Comparison of ENCODE assay signal across 22 mouse cellular contexts in genomic region chr12:112880661-112881060, GRCm38 (mm10). TPM values are rescaled to one million over a fixed set of nuclear protein-coding genes. Genes with fewer than 3 reads are reported as not detected.
DNase-seq lines count a peak whose midpoint lies in the region; ATAC-seq and TF ChIP-seq lines count a peak whose summit lies in the region.
"Had no signal": no experiment of that assay in that cellular context is flagged by ENCODE, and none has a peak within 500 bp of the region (broad histone marks: within the 10 kb centered on the region; RNA-seq: fewer than 3 reads in every experiment).

No protein-coding gene starts in this region.

- H3K27me3 ChIP-seq in MEL (ENCODE audit: control insufficient read depth in 1 of 2, insufficient read depth in 2 of 2, low read length in 2 of 2), result peaks cover 5 to 8% of the 10 kb centered on the region in 2 experiments
- H3K27me3 ChIP-seq in embryonic facial prominence, embryonic 10.5 days (replicated peaks; ENCODE audit: low read depth, poor library complexity, severe bottlenecking), result peaks cover 56% of the 10 kb centered on the region
- no peaks in the 10 kb centered on the region for H3K27me3 ChIP-seq in stomach, postnatal 0 days (ENCODE audit: control insufficient read depth, insufficient read depth, low read length)
- H3K27me3 ChIP-seq in heart, embryonic 12.5 days (replicated peaks), result peaks cover 64% of the 10 kb centered on the region

- 73% methylated on average over 4 of the region's 4 CpGs for WGBS in embryonic facial prominence, embryonic 10.5 days
- 68% methylated on average over 4 of the region's 4 CpGs for WGBS in stomach, postnatal 0 days
- WGBS in heart, embryonic 12.5 days, result 67% methylated on average over 4 of the region's 4 CpGs

- no peaks in the 10 kb centered on the region for H3K79me2 ChIP-seq in MEL (ENCODE audit: control insufficient read depth, insufficient read depth, low read length, poor library complexity)

- no peaks in the 10 kb centered on the region for H3K9me3 ChIP-seq in MEL (replicated peaks; ENCODE audit: insufficient read depth, low read length)
- no peaks in the 10 kb centered on the region for H3K9me3 ChIP-seq in embryonic facial prominence, embryonic 10.5 days
- no peaks in the 10 kb centered on the region for H3K9me3 ChIP-seq in stomach, postnatal 0 days (ENCODE audit: control insufficient read depth, low read length)
- no peaks in the 10 kb centered on the region for H3K9me3 ChIP-seq in heart, embryonic 12.5 days (replicated peaks)
- H3K9me3 ChIP-seq: embryonic facial prominence, embryonic 12.5 days; embryonic facial prominence, embryonic 15.5 days; heart, embryonic 13.5 days; hindbrain, embryonic 12.5 days; hindbrain, embryonic 15.5 days had no signal

- no peak for TF ChIP-seq RAD21 in MEL (IDR thresholded peaks at IDR 0.05; ENCODE audit: low read depth, low read length)

- TF ChIP-seq POLR2A in MEL (IDR thresholded peaks at IDR 0.05; ENCODE audit: control insufficient read depth in 1 of 2, insufficient read depth in 1 of 2, low read depth in 1 of 2, low read length in 2 of 2, poor library complexity in 1 of 2), result no peak

- H3K4me2 ChIP-seq in stomach, postnatal 0 days (replicated peaks; ENCODE audit: low read depth), result no peak overlapping the region
- H3K4me2 ChIP-seq in heart, embryonic 12.5 days, result no peak overlapping the region
- H3K4me2 ChIP-seq: embryonic facial prominence, embryonic 12.5 days; embryonic facial prominence, embryonic 15.5 days; heart, embryonic 13.5 days; hindbrain, embryonic 12.5 days; hindbrain, embryonic 15.5 days had no signal

- no peaks in the 10 kb centered on the region for H3K36me3 ChIP-seq in MEL (ENCODE audit: control insufficient read depth in 1 of 2, insufficient read depth in 2 of 2, low read length in 2 of 2)
- H3K36me3 ChIP-seq in embryonic facial prominence, embryonic 10.5 days (replicated peaks), result no peaks in the 10 kb centered on the region
- no peaks in the 10 kb centered on the region for H3K36me3 ChIP-seq in stomach, postnatal 0 days (ENCODE audit: control insufficient read depth, insufficient read depth, low read length)
- no peaks in the 10 kb centered on the region for H3K36me3 ChIP-seq in heart, embryonic 12.5 days
- H3K36me3 ChIP-seq: embryonic facial prominence, embryonic 12.5 days; embryonic facial prominence, embryonic 15.5 days; heart, embryonic 13.5 days; hindbrain, embryonic 12.5 days; hindbrain, embryonic 15.5 days had no signal

- H3K27ac ChIP-seq in layer of hippocampus, adult 2 months, result no peak overlapping the region
- H3K27ac ChIP-seq in MEL (ENCODE audit: control insufficient read depth, low read depth, low read length), result no peak overlapping the region
- H3K27ac ChIP-seq in embryonic facial prominence, embryonic 10.5 days (replicated peaks), result peak overlapping the region; percentile 36; the same call in 1 of the 2 replicates
- 0 out of 2 replicates have a peak overlapping the region, but pooled peaks have one; percentile 24 for H3K27ac ChIP-seq in stomach, postnatal 0 days (replicated peaks)
- no peak overlapping the region for H3K27ac ChIP-seq in heart, embryonic 12.5 days (ENCODE audit: poor library complexity, severe bottlenecking)
- H3K27ac ChIP-seq: embryonic facial prominence, embryonic 12.5 days; embryonic facial prominence, embryonic 15.5 days; heart, embryonic 13.5 days; hindbrain, embryonic 12.5 days; hindbrain, embryonic 15.5 days had no signal

- no peak overlapping the region for H3K9ac ChIP-seq in MEL (ENCODE audit: control insufficient read depth, low read depth, low read length, poor library complexity, severe bottlenecking)
- no peak overlapping the region for H3K9ac ChIP-seq in stomach, postnatal 0 days (ENCODE audit: low read length)
- H3K9ac ChIP-seq in heart, embryonic 12.5 days, result no peak overlapping the region
- H3K9ac ChIP-seq: embryonic facial prominence, embryonic 12.5 days; embryonic facial prominence, embryonic 15.5 days; forebrain, postnatal 0 days; heart, embryonic 13.5 days; hindbrain, embryonic 12.5 days; hindbrain, embryonic 15.5 days had no signal

- no peak for TF ChIP-seq CTCF in layer of hippocampus, adult 2 months (conservative IDR thresholded peaks at IDR 0.05)
- no peak for TF ChIP-seq CTCF in MEL (IDR thresholded peaks at IDR 0.05 in 2 of 3, conservative IDR thresholded peaks at IDR 0.05 in 1 of 3; ENCODE audit: control insufficient read depth in 1 of 3, insufficient read depth in 1 of 3, low read depth in 2 of 3, low read length in 3 of 3, poor library complexity in 1 of 3, severe bottlenecking in 1 of 3)
- TF ChIP-seq CTCF in stomach, postnatal 0 days (IDR thresholded peaks at IDR 0.05; ENCODE audit: low read depth), result no peak

- no peak for TF ChIP-seq EP300 in MEL (IDR thresholded peaks at IDR 0.05; ENCODE audit: low read depth in 1 of 2, low read length in 2 of 2)
- TF ChIP-seq EP300 in stomach, postnatal 0 days (optimal IDR thresholded peaks at IDR 0.05), result no peak

- peaks cover 0 to 10% of the 10 kb centered on the region in 2 experiments; a peak in 2 of 4 replicates for H3K4me1 ChIP-seq in MEL (ENCODE audit: control insufficient read depth in 1 of 2, insufficient read depth in 2 of 2, low read length in 2 of 2)
- H3K4me1 ChIP-seq in embryonic facial prominence, embryonic 10.5 days, result peaks cover 34% of the 10 kb centered on the region
- peaks cover 6% of the 10 kb centered on the region for H3K4me1 ChIP-seq in stomach, postnatal 0 days (replicated peaks; ENCODE audit: control insufficient read depth, insufficient read depth)
- H3K4me1 ChIP-seq in heart, embryonic 12.5 days (replicated peaks), result peaks cover 24% of the 10 kb centered on the region

- no peak for ATAC-seq in stomach, postnatal 0 days (ENCODE audit: low FRiP score, low TSS enrichment)
- no peak for ATAC-seq in heart, embryonic 12.5 days (ENCODE audit: insufficient number of reproducible peaks, low FRiP score)
- ATAC-seq: activated CD4-positive, CD25-positive, alpha-beta regulatory T cell, adult 4 months; CD4-positive, CD25-positive, alpha-beta regulatory T cell, adult 4 months; forebrain, embryonic 14.5 days had no signal

- DNase-seq in layer of hippocampus, adult 9-11 months, result peak; percentile 1
- no peak for DNase-seq in layer of hippocampus, adult 2 months (ENCODE audit: low spot score in 2 of 2)
- DNase-seq in MEL (ENCODE audit: low read depth, low spot score), result no peak
- DNase-seq in embryonic facial prominence, embryonic 10.5 days (ENCODE audit: low spot score), result no peak
- no peak for DNase-seq in stomach, postnatal 0 days (ENCODE audit: low spot score)
- DNase-seq: adrenal gland, adult 8-10 months; adrenal gland, postnatal 25 days; cerebellum, adult 9-10 months; forebrain, postnatal 0 days; gastrocnemius, postnatal 14 days; heart, adult 18-20 months; heart, postnatal 14 days had no signal

- no peak overlapping the region for H3K4me3 ChIP-seq in layer of hippocampus, adult 2 months
- no peak overlapping the region for H3K4me3 ChIP-seq in MEL (ENCODE audit: control insufficient read depth in 1 of 2, insufficient read depth in 1 of 2, low read depth in 2 of 2, low read length in 2 of 2)
- H3K4me3 ChIP-seq in embryonic facial prominence, embryonic 10.5 days, result no peak overlapping the region
- no peak overlapping the region for H3K4me3 ChIP-seq in stomach, postnatal 0 days (ENCODE audit: low read depth, low read length)
- H3K4me3 ChIP-seq in heart, embryonic 12.5 days, result no peak overlapping the region
- H3K4me3 ChIP-seq: embryonic facial prominence, embryonic 12.5 days; embryonic facial prominence, embryonic 15.5 days; heart, embryonic 13.5 days; hindbrain, embryonic 12.5 days; hindbrain, embryonic 15.5 days had no signal

TF ChIP-seq in MEL, 35 proteins besides CTCF, POLR2A, EP300 and RAD21:
- TF ChIP-seq USF2 (IDR thresholded peaks at IDR 0.05; ENCODE audit: borderline replicate concordance in 1 of 2, insufficient read depth in 1 of 2, low read depth in 1 of 2, low read length in 2 of 2) (no peak), SMC3 (IDR thresholded peaks at IDR 0.05; ENCODE audit: low read depth, low read length) (no peak), ZNF384 (IDR thresholded peaks at IDR 0.05; ENCODE audit: low read depth, low read length) (0 out of 2 replicates have a peak, but pooled peaks have one; percentile 28), NRF1 (IDR thresholded peaks at IDR 0.05; ENCODE audit: insufficient read depth, low read depth, low read length, poor library complexity, severe bottlenecking) (no peak), MAZ (IDR thresholded peaks at IDR 0.05; ENCODE audit: low read depth, low read length) (no peak), TBP (IDR thresholded peaks at IDR 0.05; ENCODE audit: low read depth, low read length) (no peak), MYC (IDR thresholded peaks at IDR 0.05; ENCODE audit: low read depth, low read length) (no peak)

RNA-seq across cellular contexts. Expression of gene Gpr132, which starts 12.6 kb away (rescaled TPM):
- total RNA-seq in layer of hippocampus, adult 2 months (2021), result not detected
- 6.5 and 6.8 TPM in 2 replicates for total RNA-seq in MEL (2012; rRNA removed)
- 1 to 10 TPM in 1 of 2 experiments, not detected in 1; 5.4 TPM for polyA plus RNA-seq in MEL (2012; ENCODE audit: insufficient read depth in 1 of 2, insufficient read length in 2 of 2, low read depth in 1 of 2, low replicate concordance in 2 of 2, missing spikeins in 1 of 2)
- polyA plus RNA-seq in embryonic facial prominence, embryonic 10.5 days (2016; fragmentation: Nextera tagmentation; extraction: Ambion mirVana), result 0.30 TPM in 1 of 2 replicates, not detected in the other
- 0.10 and 0.11 TPM in 2 replicates for polyA plus RNA-seq in stomach, postnatal 0 days (2015; fragmentation: Nextera tagmentation; extraction: Ambion mirVana)
- not detected in 2 replicates for polyA plus RNA-seq in heart, embryonic 12.5 days (2016; fragmentation: Nextera tagmentation; extraction: Ambion mirVana)
- polyA plus RNA-seq: forebrain, embryonic 11.5 days; forebrain, embryonic 14.5 days; forebrain, postnatal 0 days; hindbrain, embryonic 12.5 days; hindbrain, embryonic 15.5 days had no signal

RNA-seq across cellular contexts. Expression of gene Jag2, which starts 48.9 kb away (rescaled TPM):
- 10 to 100 TPM; 44.1 to 52.1 TPM for total RNA-seq in layer of hippocampus, adult 2 months (2021)
- total RNA-seq in MEL (2012; rRNA removed), result 0.75 and 1.0 TPM in 2 replicates
- polyA plus RNA-seq in MEL (2012; ENCODE audit: insufficient read depth in 1 of 2, insufficient read length in 2 of 2, low read depth in 1 of 2, low replicate concordance in 2 of 2, missing spikeins in 1 of 2), result 1 to 10 TPM in 1 of 2 experiments, not detected in 1; 3.9 TPM
- 4.8 and 5.3 TPM in 2 replicates for polyA plus RNA-seq in embryonic facial prominence, embryonic 10.5 days (2016; fragmentation: Nextera tagmentation; extraction: Ambion mirVana)
- 3.2 and 4.5 TPM in 2 replicates for polyA plus RNA-seq in stomach, postnatal 0 days (2015; fragmentation: Nextera tagmentation; extraction: Ambion mirVana)
- 2.6 TPM in 2 replicates for polyA plus RNA-seq in heart, embryonic 12.5 days (2016; fragmentation: Nextera tagmentation; extraction: Ambion mirVana)

RNA-seq across cellular contexts. Expression of gene Cdca4, which starts 51.4 kb away (rescaled TPM):
- 10 to 100 TPM in 1 of 2 experiments, 1 to 10 TPM in 1; 7.1 to 10.8 TPM for total RNA-seq in layer of hippocampus, adult 2 months (2021)
- 245 and 279 TPM in 2 replicates for total RNA-seq in MEL (2012; rRNA removed)
- polyA plus RNA-seq in MEL (2012; ENCODE audit: insufficient read depth in 1 of 2, insufficient read length in 2 of 2, low read depth in 1 of 2, low replicate concordance in 2 of 2, missing spikeins in 1 of 2), result 100 to 1,000 TPM in 1 of 2 experiments, not detected in 1; 274 TPM
- polyA plus RNA-seq in embryonic facial prominence, embryonic 10.5 days (2016; fragmentation: Nextera tagmentation; extraction: Ambion mirVana), result 180 and 183 TPM in 2 replicates
- polyA plus RNA-seq in stomach, postnatal 0 days (2015; fragmentation: Nextera tagmentation; extraction: Ambion mirVana), result 37.5 and 41.6 TPM in 2 replicates
- polyA plus RNA-seq in heart, embryonic 12.5 days (2016; fragmentation: Nextera tagmentation; extraction: Ambion mirVana), result 47.2 and 49.2 TPM in 2 replicates

Comparison
In these comparisons a context has a peak if more than half of its experiments do, and no peak if none do; other contexts are left out.
1. H3K27ac ChIP-seq: peak in embryonic facial prominence, embryonic 10.5 days (single experiment) and stomach, postnatal 0 days (single experiment); none in layer of hippocampus, adult 2 months (single experiment), MEL (single experiment) and heart, embryonic 12.5 days (single experiment).